Mouse (Mus musculus) CH12.LX (cell line): ENCODE measurements around the gene Prkag2. TPM values are rescaled to one million over a fixed set of nuclear protein-coding genes. Genes with fewer than 3 reads are reported as not detected.

Experiments
- DNase-seq: peaks from one replicate; pipeline ENCODE4 v3.0.0-alpha.2; 2013; ENCODE audit errors: extremely low read depth
- H3K27ac ChIP-seq: 2 replicates; pipeline ENCODE4 v1.5.1; 2012; ENCODE audit warnings: low read depth, mild to moderate bottlenecking, control low read depth, moderate library complexity; ENCODE audit not compliant: insufficient read depth
- H3K27me3 ChIP-seq: replicated peaks from 2 replicates; pipeline ENCODE3; 2012; ENCODE audit warnings: inconsistent platforms
- H3K36me3 ChIP-seq, 2 experiments: replicated peaks in 1 of 2; 2 replicates each; pipeline versions ENCODE3 to v1.6.1; 2012; ENCODE audit warnings: inconsistent platforms in 1 of 2, low read length in 1 of 2, mild to moderate bottlenecking in 1 of 2, mixed read lengths in 1 of 2, moderate library complexity in 1 of 2; ENCODE audit not compliant: control insufficient read depth in 1 of 2, insufficient read depth in 1 of 2
- H3K4me1 ChIP-seq, 2 experiments: 2 replicates each; pipeline ENCODE4 v1.6.1; 2012; ENCODE audit warnings: inconsistent platforms in 1 of 2, moderate library complexity in 1 of 2; ENCODE audit not compliant: insufficient read depth in 2 of 2, control insufficient read depth in 1 of 2
- H3K4me2 ChIP-seq: 2 replicates; pipeline ENCODE4 v1.6.1; 2012; ENCODE audit warnings: low read depth, mild to moderate bottlenecking, control low read depth; ENCODE audit not compliant: poor library complexity, insufficient read depth, severe bottlenecking
- H3K4me3 ChIP-seq, 3 experiments: fragments of 150-350 bp in 1 of 3; sonication (generic) in 1 of 3; replicated peaks in 1 of 3; 2 replicates each; pipeline versions ENCODE3 to v1.5.1; 2011 to 2012; ENCODE audit warnings: low read depth in 2 of 3, low read length in 2 of 3, mild to moderate bottlenecking in 2 of 3, moderate library complexity in 2 of 3, control low read depth in 1 of 3, improper control_type of control experiment in 1 of 3, inconsistent platforms in 1 of 3, mixed read lengths in 1 of 3; ENCODE audit not compliant: poor library complexity in 1 of 3
- H3K79me2 ChIP-seq: replicated peaks from 2 replicates; pipeline ENCODE4 v1.6.1; 2012; ENCODE audit warnings: mild to moderate bottlenecking, moderate library complexity; ENCODE audit not compliant: control insufficient read depth, poor library complexity, insufficient read depth, severe bottlenecking; ENCODE audit errors: extremely low read depth
- H3K9ac ChIP-seq: 2 replicates; pipeline ENCODE4 v1.6.1; 2012; ENCODE audit warnings: low read depth, mild to moderate bottlenecking, control low read depth, moderate library complexity; ENCODE audit not compliant: insufficient read depth
- H3K9me3 ChIP-seq: replicated peaks from 2 replicates; pipeline ENCODE3; 2012; ENCODE audit warnings: low read length, inconsistent platforms, mixed read lengths
- BHLHE40 ChIP-seq: IDR thresholded peaks from 2 replicates; pipeline ENCODE4 v1.6.1; 2011; ENCODE audit warnings: mild to moderate bottlenecking, low read depth, low read length, improper control_type of control experiment
- CHD1 ChIP-seq: IDR thresholded peaks from 2 replicates; pipeline ENCODE4 v1.6.1; 2012; ENCODE audit warnings: low read depth, low read length, improper control_type of control experiment, inconsistent platforms
- CHD2 ChIP-seq: IDR thresholded peaks from 2 replicates; pipeline ENCODE4 v1.6.1; 2011; ENCODE audit warnings: low read length, improper control_type of control experiment
- CTCF ChIP-seq, 2 experiments: IDR thresholded peaks in 1 of 2; conservative IDR thresholded peaks in 1 of 2; 2 replicates each; pipeline ENCODE4 v1.5.1; 2011 to 2012; ENCODE audit warnings: low read depth in 2 of 2, low read length in 2 of 2, improper control_type of control experiment in 1 of 2, inconsistent platforms in 1 of 2, mild to moderate bottlenecking in 1 of 2, moderate library complexity in 1 of 2
- E2F4 ChIP-seq: IDR thresholded peaks from 2 replicates; pipeline ENCODE4 v1.6.1; 2011; ENCODE audit warnings: low read depth, low read length, improper control_type of control experiment; ENCODE audit not compliant: insufficient replicate concordance
- ELF1 ChIP-seq: IDR thresholded peaks from 2 replicates; pipeline ENCODE4 v1.6.1; 2014; ENCODE audit warnings: low read depth, mild to moderate bottlenecking, inconsistent platforms, low read length, improper control_type of control experiment
- EP300 ChIP-seq: IDR thresholded peaks from 2 replicates; pipeline ENCODE4 v1.6.1; 2011; ENCODE audit warnings: low read length, improper control_type of control experiment
- ETS1 ChIP-seq: conservative IDR thresholded peaks from 2 replicates; pipeline ENCODE4 v1.6.1; 2012; ENCODE audit warnings: low read depth, mild to moderate bottlenecking, inconsistent platforms, low read length, improper control_type of control experiment, moderate library complexity
- GABPA ChIP-seq: IDR thresholded peaks from 2 replicates; pipeline ENCODE4 v1.6.1; 2012; ENCODE audit warnings: low read depth, low read length, improper control_type of control experiment, inconsistent platforms; ENCODE audit not compliant: insufficient replicate concordance
- HCFC1 ChIP-seq: IDR thresholded peaks from 2 replicates; pipeline ENCODE4 v1.6.1; 2012; ENCODE audit warnings: low read depth, mild to moderate bottlenecking, inconsistent platforms, low read length, improper control_type of control experiment
- IRF4 ChIP-seq: IDR thresholded peaks from 2 replicates; pipeline ENCODE4 v1.6.1; 2014; ENCODE audit warnings: low read depth, mild to moderate bottlenecking, inconsistent platforms, low read length, improper control_type of control experiment
- JUN ChIP-seq: IDR thresholded peaks from 2 replicates; pipeline ENCODE4 v1.6.1; 2011; ENCODE audit warnings: low read depth, mild to moderate bottlenecking, low read length, improper control_type of control experiment, moderate library complexity; ENCODE audit not compliant: insufficient read depth
- JUND ChIP-seq: conservative IDR thresholded peaks from 2 replicates; pipeline ENCODE4 v1.6.1; 2011; ENCODE audit warnings: low read depth, low read length, improper control_type of control experiment
- KAT2A ChIP-seq: IDR thresholded peaks from 2 replicates; pipeline ENCODE4 v1.6.1; 2012; ENCODE audit warnings: low read length, improper control_type of control experiment, inconsistent platforms; ENCODE audit not compliant: insufficient replicate concordance
- MAFK ChIP-seq: IDR thresholded peaks from 2 replicates; pipeline ENCODE4 v1.6.1; 2011; ENCODE audit warnings: low read length, improper control_type of control experiment; ENCODE audit not compliant: insufficient replicate concordance
- MAX ChIP-seq: IDR thresholded peaks from 2 replicates; pipeline ENCODE4 v1.6.1; 2011; ENCODE audit warnings: low read length, improper control_type of control experiment
- MAZ ChIP-seq: IDR thresholded peaks from 2 replicates; pipeline ENCODE4 v1.6.1; 2012; ENCODE audit warnings: low read depth, mild to moderate bottlenecking, inconsistent platforms, low read length, improper control_type of control experiment, moderate library complexity
- MEF2A ChIP-seq: IDR thresholded peaks from 2 replicates; pipeline ENCODE4 v1.6.1; 2014; ENCODE audit warnings: low read depth, mild to moderate bottlenecking, inconsistent platforms, low read length, improper control_type of control experiment, borderline replicate concordance
- MXI1 ChIP-seq: IDR thresholded peaks from 2 replicates; pipeline ENCODE4 v1.6.1; 2011; ENCODE audit warnings: mild to moderate bottlenecking, low read depth, low read length, improper control_type of control experiment
- MYC ChIP-seq: IDR thresholded peaks from 2 replicates; pipeline ENCODE4 v1.6.1; 2011; ENCODE audit warnings: low read depth, mild to moderate bottlenecking, improper control_type of control experiment, low read length
- NELFE ChIP-seq: IDR thresholded peaks from 2 replicates; pipeline ENCODE4 v1.6.1; 2011; ENCODE audit warnings: low read depth, low read length, improper control_type of control experiment
- NRF1 ChIP-seq: IDR thresholded peaks from 2 replicates; pipeline ENCODE4 v1.6.1; 2014; ENCODE audit warnings: low read depth, mild to moderate bottlenecking, inconsistent platforms, low read length, improper control_type of control experiment, moderate library complexity
- PAX5 ChIP-seq: IDR thresholded peaks from 2 replicates; pipeline ENCODE4 v1.6.1; 2012; ENCODE audit warnings: low read length, inconsistent platforms, mixed read lengths
- POLR2A ChIP-seq: IDR thresholded peaks from 2 replicates; pipeline ENCODE4 v1.6.1; 2011; ENCODE audit warnings: low read depth, mild to moderate bottlenecking, improper control_type of control experiment, low read length
- POLR2AphosphoS2 ChIP-seq: IDR thresholded peaks from 2 replicates; pipeline ENCODE4 v1.6.1; 2011; ENCODE audit warnings: low read depth, low read length, improper control_type of control experiment
- RAD21 ChIP-seq: IDR thresholded peaks from 2 replicates; pipeline ENCODE4 v1.6.1; 2011; ENCODE audit warnings: low read depth, mild to moderate bottlenecking, low read length, improper control_type of control experiment, moderate library complexity
- RCOR1 ChIP-seq: conservative IDR thresholded peaks from 2 replicates; pipeline ENCODE4 v1.6.1; 2012; ENCODE audit warnings: low read depth, mild to moderate bottlenecking, inconsistent platforms, low read length, improper control_type of control experiment
- SIN3A ChIP-seq: IDR thresholded peaks from 2 replicates; pipeline ENCODE4 v1.6.1; 2012; ENCODE audit warnings: low read length, improper control_type of control experiment, inconsistent platforms
- SMC3 ChIP-seq: IDR thresholded peaks from 2 replicates; pipeline ENCODE4 v1.6.1; 2011; ENCODE audit warnings: low read depth, low read length, improper control_type of control experiment
- TBP ChIP-seq: conservative IDR thresholded peaks from 2 replicates; pipeline ENCODE4 v1.6.1; 2011; ENCODE audit warnings: low read depth, low read length, improper control_type of control experiment
- TCF12 ChIP-seq: IDR thresholded peaks from 2 replicates; pipeline ENCODE4 v1.6.1; 2014; ENCODE audit warnings: low read depth, mild to moderate bottlenecking, inconsistent platforms, low read length, improper control_type of control experiment
- UBTF ChIP-seq: IDR thresholded peaks from 2 replicates; pipeline ENCODE4 v1.6.1; 2012; ENCODE audit warnings: low read depth, mild to moderate bottlenecking, inconsistent platforms, low read length, improper control_type of control experiment, moderate library complexity
- USF1 ChIP-seq: IDR thresholded peaks from 2 replicates; pipeline ENCODE4 v1.6.1; 2014; ENCODE audit warnings: low read depth, mild to moderate bottlenecking, inconsistent platforms, low read length, improper control_type of control experiment
- USF2 ChIP-seq: conservative IDR thresholded peaks from 2 replicates; pipeline ENCODE4 v1.6.1; 2011; ENCODE audit warnings: low read depth, low read length, improper control_type of control experiment
- ZC3H11A ChIP-seq: IDR thresholded peaks from 2 replicates; pipeline ENCODE4 v1.6.1; 2012; ENCODE audit warnings: low read depth, mild to moderate bottlenecking, inconsistent platforms, low read length, improper control_type of control experiment
- ZKSCAN1 ChIP-seq: IDR thresholded peaks from 2 replicates; pipeline ENCODE4 v1.6.1; 2012; ENCODE audit warnings: low read depth, inconsistent platforms, low read length, improper control_type of control experiment, borderline replicate concordance
- ZMIZ1 ChIP-seq: IDR thresholded peaks from 2 replicates; pipeline ENCODE4 v1.6.1; 2012; ENCODE audit warnings: low read depth, mild to moderate bottlenecking, inconsistent platforms, low read length, improper control_type of control experiment
- ZNF384 ChIP-seq: IDR thresholded peaks from 2 replicates; pipeline ENCODE4 v1.6.1; 2012; ENCODE audit warnings: low read depth, low read length, improper control_type of control experiment, inconsistent platforms
- dilution Hi-C: fragments of 300-500 bp; cut with MboI; formaldehyde crosslinking; loops from 2 replicates; pipeline ENCODE4 v1.14.3; 2020; ENCODE audit warnings: low sequenced_read_pairs; ENCODE audit not compliant: extremely low pct_unique_long_range_greater_than_20kb, extremely low pct_ligation_motif_present
- in situ Hi-C: fragments of 300-500 bp; cut with MboI; formaldehyde crosslinking; loops from 3 replicates; pipeline ENCODE4 v1.14.3; 2019; ENCODE audit warnings: low sequenced_read_pairs, low pct_ligation_motif_present, low pct_unique_long_range_greater_than_20kb, mixed read lengths
- polyA plus RNA-seq: library from polyadenylated mRNA; unstranded; fragments of >175 nt; gene quantifications from 2 replicates; pipeline ENCODE4 v1.2.1, GENCODE M21; 2012; ENCODE audit warnings: low read depth; ENCODE audit not compliant: insufficient read length
- total RNA-seq, 2 experiments: library from RNA; depleted of rRNA; stranded (reverse); fragments of 300-350 nt in 1 of 2; fragments of >200 nt in 1 of 2; gene quantifications; 2 replicates each; pipeline ENCODE4 v1.2.3; 2012 to 2014

Prkag2 gene
- total and polyA plus RNA-seq, 3 experiments, result 4.6 to 21.2 (median 8.8) TPM

DNA sequence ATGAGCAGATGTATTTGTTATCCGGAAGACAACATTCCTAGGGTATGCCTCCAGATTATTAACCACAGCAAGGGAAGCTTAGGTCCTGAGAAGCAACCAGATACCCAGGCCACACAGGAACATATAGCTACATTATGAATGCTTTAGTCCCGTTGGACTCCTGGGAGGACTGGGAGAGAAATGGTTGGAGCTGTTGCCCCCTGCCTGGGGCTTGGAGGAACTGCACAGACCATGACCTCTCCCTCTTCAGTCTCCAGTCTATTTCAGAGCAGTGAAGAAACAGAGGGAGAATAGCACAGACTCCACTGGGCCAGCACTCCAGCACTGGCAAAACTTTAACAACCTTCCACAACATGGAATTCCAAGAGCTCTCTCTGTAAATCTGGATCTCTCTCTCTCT is 17.9 kb downstream of the Prkag2 start:
- H3K4me1 ChIP-seq, result peaks cover 26 to 44% of the 10 kb centered on the region in 2 experiments
- no peaks in the 10 kb centered on the region for H3K9me3 ChIP-seq
- H3K36me3 ChIP-seq, result peaks cover 0 to 3% of the 10 kb centered on the region in 2 experiments
- dilution Hi-C loops (no loop called here), in situ Hi-C loops (no loop called here)
- no peaks in the 10 kb centered on the region for H3K27me3 ChIP-seq
- H3K79me2 ChIP-seq, result no peaks in the 10 kb centered on the region
- H3K27ac ChIP-seq, result no peak overlapping the region
- H3K4me3 ChIP-seq, result no peak overlapping the region
- no peak overlapping the region for H3K9ac ChIP-seq
- no peak overlapping the region for H3K4me2 ChIP-seq
- TF ChIP-seq ZNF384 (no peak), POLR2A (no peak), JUND (no peak), ZMIZ1 (no peak), KAT2A (no peak), CTCF (conservative IDR thresholded peaks at IDR 0.05 in 1 of 2, IDR thresholded peaks at IDR 0.05 in 1 of 2; ENCODE audit: low read depth in 2 of 2, low read length in 2 of 2) (peak; percentile 56 to 83), EP300 (no peak), RAD21 (peak; percentile 71), PAX5 (no peak), ETS1 (no peak), ELF1 (no peak), USF2 (no peak), IRF4 (peak; percentile 42; the same call in 1 of the 2 replicates), MAFK (no peak), SIN3A (no peak), POLR2AphosphoS2 (no peak), TBP (no peak), NELFE (no peak), NRF1 (no peak), CHD2 (no peak), MYC (no peak), ZC3H11A (no peak), USF1 (no peak), RCOR1 (no peak), CHD1 (no peak), GABPA (no peak), MEF2A (no peak), MXI1 (no peak), BHLHE40 (no peak), UBTF (no peak), TCF12 (no peak), HCFC1 (no peak), MAZ (no peak), ZKSCAN1 (no peak), MAX (peak; percentile 34; the same call in 1 of the 2 replicates), SMC3 (peak; percentile 82), JUN (no peak), E2F4 (no peak)
- DNase-seq, result peak; percentile 70
